Mouse (Mus musculus): ENCODE data around the gene Vps53.

The Vps53 gene

GRCm38 (mm10) chr11:76110416-76110815, 69.0 kb downstream of the Vps53 start:
- DNase-seq (ENCODE audit: low read depth, low spot score), result no peak

DNA sequence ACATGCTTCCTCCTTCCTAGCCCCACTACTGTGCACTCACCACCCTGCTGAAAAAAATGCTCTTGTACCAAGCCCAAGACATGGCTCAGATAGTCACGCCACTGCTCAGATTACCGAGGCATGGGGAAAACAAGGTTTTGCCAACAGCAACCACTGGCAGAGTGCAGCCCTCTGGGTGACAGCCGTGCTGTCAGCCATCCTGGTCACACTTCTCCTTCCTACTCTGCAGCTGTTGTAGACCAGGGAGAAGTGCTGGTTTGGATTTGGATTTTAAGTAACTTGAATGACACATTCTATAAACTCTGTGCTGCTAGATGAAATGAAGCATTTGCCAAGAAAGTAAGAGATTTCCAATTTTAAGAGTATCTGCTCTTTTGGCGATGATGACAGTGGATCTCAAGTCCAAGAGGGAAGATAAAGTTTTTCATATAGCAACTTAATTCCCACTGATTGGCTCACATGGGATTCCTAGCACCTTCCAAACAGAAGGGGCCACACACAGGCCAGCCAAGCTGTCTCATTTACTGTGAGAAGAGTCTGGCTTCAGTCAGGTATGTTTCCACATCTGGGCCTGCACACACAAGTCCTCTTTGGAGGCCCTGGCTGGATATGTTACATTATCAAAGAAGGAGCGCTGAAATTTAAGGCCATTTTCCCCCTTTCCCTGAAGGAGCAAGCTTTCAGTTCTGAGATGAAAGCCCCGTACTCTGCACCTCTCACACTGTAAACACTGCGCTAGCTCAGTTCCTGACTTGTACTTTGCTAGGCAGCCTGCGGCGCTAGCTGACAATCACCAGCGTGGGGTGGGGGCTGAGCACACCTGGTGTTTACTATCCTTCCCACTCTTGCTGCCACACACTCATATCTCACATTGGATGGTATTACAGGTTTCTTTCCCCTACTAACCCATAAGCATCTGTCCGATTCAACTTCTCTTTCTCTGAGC, 72.6 kb downstream of the Vps53 start:
- DNase-seq (ENCODE audit: low read depth, low spot score), result no peak

GRCm38 (mm10) chr11:76101154-76101553, 78.3 kb downstream of the Vps53 start:
- DNase-seq (ENCODE audit: low read depth, low spot score), result no peak

GRCm38 (mm10) chr11:76099193-76099975, 80.1 kb downstream of the Vps53 start:
- DNase-seq (ENCODE audit: low read depth, low spot score), result no peak

DNA sequence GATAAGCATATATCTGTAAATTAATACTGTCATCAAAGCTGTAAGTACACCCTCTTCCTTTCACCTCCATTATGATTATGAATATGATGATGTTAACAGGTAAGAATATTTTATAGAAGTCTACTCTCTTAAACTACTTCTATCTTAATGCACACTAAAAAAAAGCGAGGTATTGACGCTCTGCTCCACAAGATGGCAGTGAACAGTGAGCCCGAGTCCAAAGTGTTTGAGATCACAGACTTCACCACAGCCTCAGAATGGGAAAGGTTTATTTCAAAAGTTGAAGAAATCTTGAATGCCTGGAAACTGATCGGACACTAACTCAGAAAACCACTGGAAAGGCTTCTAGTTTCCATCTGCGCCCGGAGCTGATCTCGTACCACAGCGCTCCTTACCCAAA, 85.8 kb downstream of the Vps53 start:
- no peak for DNase-seq (ENCODE audit: low read depth, low spot score)

DNA sequence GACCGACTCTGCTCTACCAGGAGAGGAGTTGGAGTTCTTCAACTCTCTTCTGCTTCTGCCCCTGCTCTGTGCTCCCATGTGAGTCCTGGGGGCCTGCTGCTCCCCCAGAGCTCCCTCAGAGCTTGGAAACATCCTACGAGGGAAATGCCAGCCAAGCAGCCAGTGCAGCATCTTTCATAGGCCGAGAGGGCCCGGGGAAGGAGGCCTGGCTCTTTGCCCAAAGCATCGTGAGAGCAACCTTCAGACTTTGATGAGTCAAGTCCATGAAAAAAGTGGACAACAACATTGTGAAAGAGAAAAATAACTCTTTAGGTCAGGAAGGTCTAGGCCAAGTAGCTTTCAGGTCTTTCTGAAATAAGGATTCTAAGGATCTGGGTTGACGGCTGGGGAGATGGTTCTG, 89.7 kb downstream of the Vps53 start:
- DNase-seq (ENCODE audit: low read depth, low spot score), result no peak

DNA sequence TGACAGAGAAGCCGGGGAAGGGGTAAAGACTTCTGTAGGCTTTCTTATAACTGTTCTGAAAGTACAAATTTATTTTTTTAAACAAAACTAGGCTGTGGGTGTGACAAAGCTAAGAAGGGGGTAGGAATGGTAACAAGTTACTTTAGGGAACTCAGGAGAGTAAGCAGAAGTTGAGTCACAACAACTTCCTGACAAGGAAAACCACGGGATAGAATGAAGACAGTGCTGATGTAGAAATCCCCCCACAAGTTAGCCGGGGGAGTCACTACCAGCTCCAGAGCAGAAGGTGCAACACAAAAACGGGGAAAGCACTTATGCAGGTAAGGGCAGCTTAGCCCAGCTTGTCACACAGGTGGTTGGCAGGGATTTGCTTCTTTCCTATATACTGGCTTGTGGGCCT, 90.9 kb downstream of the Vps53 start:
- no peak for DNase-seq (ENCODE audit: low read depth, low spot score)

GRCm38 (mm10) chr11:76085898-76086591, 93.4 kb downstream of the Vps53 start:
- no peak for DNase-seq (ENCODE audit: low read depth, low spot score)

DNA sequence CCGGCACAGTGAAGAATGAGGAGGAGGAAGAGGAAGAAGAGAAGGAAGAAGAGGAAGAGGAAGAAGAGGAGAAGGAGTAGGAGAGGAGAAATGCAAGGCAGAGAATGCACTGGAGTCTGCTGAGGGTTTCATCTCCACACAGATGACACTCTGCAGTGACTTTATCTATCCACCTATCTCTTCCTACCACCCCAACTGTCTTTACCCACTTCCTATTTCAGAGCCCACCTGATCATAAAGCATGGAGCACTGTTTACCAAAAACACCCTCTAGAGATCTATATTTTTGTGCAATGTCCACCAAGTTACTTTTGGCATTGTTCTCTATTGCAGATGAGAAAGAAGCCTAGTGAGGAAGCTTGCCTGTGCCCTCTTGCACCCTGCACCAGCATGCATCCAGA, 94.5 kb downstream of the Vps53 start:
- DNase-seq (ENCODE audit: low read depth, low spot score), result no peak

- DNase-seq (ENCODE audit: low read depth, low spot score), result no peak
Measured at GRCm38 (mm10) chr11:76083941-76084367, 95.5 kb downstream of the Vps53 start.

- DNase-seq (ENCODE audit: low read depth, low spot score), result no peak
Measured at GRCm38 (mm10) chr11:76081048-76081640, 98.3 kb downstream of the Vps53 start.

DNA sequence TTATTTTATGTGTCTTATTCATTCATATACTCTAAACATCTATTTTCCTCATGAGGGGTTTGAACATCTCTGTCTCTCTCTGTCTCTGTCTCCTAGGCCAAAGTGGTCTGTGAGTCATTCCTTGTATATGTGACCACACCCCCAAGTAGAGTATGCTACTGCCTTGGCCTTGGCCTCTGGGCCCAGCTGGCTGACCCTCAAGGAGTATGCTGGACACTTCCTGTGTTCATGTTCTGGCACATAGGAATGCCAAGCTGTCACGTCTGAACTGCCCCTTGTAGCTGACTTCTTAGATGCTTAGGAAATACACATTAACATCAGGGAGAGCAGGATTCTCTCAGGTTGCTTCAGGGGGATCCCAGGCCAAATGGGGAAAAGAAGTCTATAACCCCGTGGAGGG, 99.2 kb downstream of the Vps53 start:
- DNase-seq (ENCODE audit: low read depth, low spot score), result no peak

- DNase-seq (ENCODE audit: low read depth, low spot score), result no peak
Measured at GRCm38 (mm10) chr11:76077341-76077740, 102.1 kb downstream of the Vps53 start.

DNA sequence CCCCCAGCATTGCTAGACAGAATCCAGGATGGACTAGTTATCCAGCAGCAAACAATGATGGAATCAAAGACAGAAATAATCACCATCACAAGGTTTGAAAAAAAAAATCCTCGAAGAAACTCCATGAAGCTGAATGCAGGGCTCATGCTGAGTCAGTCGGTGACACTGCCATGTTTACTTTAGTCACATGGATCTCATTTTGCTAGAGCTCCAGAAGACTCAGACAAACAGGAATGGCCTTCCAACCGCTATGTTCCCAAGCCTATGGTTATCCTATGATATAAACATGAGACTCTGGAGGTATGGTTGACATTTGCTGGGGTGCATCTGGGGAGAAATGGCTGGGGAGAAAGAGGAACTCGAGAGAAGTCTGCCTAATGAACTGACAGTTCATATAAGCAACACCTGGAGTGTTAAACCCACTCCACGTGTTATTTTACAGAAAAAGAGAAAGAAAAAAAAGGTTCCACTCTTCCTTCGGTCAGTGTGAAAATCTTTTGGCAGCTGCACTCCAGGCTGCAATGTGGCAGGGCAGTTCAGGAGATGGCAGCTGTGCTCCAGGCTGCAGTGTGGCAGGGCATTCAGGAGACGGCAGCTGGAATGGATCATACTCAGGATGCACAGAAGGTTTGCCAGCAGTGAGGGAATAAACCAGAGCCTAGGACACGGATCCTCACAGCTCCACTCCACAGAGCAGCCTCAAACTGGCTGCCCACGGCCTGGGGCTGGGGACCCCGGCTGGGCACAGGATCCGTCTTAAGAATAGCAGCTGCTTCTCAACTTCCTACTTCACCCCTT, 105.0 kb downstream of the Vps53 start:
- DNase-seq (ENCODE audit: low read depth, low spot score), result no peak

DNA sequence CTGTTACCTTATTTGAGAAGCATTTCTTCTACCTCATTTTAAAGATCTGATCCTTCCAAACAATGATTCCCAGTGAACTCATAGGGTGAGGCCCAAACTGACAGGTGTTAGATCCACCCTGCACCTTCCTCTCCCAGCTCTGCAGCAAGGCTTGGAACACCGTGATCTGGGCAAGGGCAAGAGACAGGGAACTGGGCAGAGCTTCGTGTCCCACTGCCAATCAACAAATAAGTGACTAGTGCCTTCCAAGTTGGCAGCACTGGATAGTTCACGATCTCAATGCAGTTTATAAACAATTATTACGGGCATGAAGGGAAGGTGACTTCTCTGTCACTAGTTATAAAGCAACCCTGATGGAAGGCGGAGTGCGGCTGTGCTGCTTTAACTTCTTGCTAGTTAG, 109.6 kb downstream of the Vps53 start:
- DNase-seq (ENCODE audit: low read depth, low spot score), result no peak

DNA sequence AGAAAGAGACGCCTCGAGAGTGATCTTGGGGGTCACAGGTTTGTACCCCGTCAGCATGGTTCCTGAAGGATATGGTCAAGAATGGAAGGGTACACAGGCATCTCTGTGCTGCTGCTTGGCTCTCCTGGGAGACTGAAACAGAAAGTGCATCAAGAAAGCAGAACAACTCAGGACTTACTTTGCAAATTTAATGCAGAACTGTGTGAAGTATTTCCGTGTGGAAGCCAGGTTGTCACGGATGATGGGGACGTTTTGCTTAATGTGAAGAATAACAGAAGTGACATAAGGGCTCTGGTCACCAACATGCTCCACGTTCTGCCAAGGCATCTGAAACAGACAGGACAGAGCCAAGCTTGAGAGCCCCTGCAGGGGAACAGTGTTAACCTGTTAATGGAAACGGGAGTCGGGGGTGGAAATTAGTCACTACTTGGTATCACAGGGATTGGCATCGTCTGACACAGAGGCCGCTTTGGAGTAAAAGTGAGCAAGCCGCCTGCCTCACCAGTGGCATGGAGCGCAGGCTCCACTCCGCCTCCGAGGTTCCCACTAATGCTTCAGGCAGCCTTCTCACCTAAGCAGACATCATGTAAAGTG, 112.8 kb downstream of the Vps53 start:
- no peak for DNase-seq (ENCODE audit: low read depth, low spot score)

DNA sequence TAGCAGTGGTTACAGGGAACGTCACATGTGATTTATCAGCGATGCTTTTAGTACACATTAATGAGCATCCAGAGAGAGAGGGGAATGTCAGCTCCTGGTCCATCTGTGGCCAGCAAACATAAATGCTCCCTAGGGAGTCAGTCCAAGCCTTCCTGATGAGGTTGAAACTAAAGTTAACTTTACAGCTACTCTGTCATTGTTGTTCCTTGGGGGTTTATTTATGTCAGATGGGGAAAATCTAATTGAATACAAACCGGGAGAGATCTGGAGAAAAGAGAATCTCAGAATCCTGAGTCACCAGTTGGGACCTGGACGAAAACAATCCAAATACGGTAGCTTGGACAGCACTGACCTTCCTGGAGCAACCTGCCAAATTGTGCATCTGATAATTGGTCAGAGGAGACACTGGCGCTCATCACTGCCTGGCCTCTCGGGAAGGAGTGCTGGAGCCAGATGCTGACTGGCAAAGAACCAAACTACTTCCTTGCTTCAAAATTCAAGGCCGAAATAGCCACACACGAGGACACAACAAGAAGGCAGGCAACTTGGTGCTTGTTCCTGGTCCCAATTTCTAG, 113.8 kb downstream of the Vps53 start:
- no peak for DNase-seq (ENCODE audit: low read depth, low spot score)

DNA sequence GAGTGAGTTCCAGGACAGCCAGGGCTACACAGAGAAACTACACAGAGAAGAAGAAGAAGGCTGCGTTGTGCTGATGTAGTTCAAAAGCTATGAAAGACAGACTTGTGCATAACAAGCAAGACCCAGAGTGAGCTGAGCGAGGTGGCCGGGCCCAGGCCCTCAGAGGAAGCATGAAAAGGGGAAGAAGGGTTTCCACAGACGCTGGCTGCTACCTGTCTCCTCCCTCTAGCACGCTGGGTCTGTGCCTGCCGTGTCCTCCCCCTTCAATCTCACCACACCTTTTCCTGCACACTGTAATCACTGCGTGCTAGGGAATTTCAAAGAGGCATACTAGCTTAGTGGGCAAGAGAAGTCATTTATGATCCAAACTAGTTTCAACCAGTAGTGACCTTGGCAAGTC, 115.0 kb downstream of the Vps53 start:
- no peak for DNase-seq (ENCODE audit: low read depth, low spot score)

- no peak for DNase-seq (ENCODE audit: low read depth, low spot score)
Measured at GRCm38 (mm10) chr11:76060906-76061305, 118.5 kb downstream of the Vps53 start.

GRCm38 (mm10) chr11:76059971-76060370, 119.5 kb downstream of the Vps53 start:
- no peak for DNase-seq (ENCODE audit: low read depth, low spot score)

Data from embryo, embryonic 11.5 days (tissue).